Mouse (Mus musculus): ENCODE results near the gene Zswim8. TPM values are rescaled to one million over a fixed set of nuclear protein-coding genes. Genes with fewer than 3 reads are reported as not detected.

The Zswim8 gene
- polyA plus RNA-seq, 1 experiment from 2014 or later: 21.8 TPM

DNA sequence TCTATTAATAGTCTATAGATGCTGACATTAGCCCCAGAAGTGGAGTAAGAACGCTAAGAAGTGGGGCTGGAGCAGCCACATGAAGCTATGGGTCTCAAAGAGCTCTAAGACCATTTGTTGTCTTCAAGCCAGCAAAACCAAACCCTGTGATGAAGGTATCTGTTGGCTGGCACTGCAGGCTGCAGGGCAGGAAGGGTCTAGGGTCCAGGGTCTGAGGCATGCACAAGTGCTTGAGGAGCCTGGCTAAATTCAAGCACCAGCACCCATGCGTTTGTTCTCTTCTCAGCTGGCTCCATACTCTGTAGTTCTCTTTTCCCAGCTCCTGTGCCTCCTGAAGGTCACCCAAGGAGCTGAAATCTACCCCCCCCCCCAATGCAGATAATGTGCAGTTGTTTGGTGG lies 27.7 kb downstream of the Zswim8 start:
- Histone ChIP-seq H3K4me3 (ENCODE audit: low read length) (no peak overlapping the region), H3K36me3 (ENCODE audit: control insufficient read depth, insufficient read depth, low read length) (peaks cover under 1% of the 10 kb centered on the region), H3K4me2 (ENCODE audit: low read depth, low read length) (no peak overlapping the region), H3K9me3 (ENCODE audit: control insufficient read depth, low read length) (no peaks in the 10 kb centered on the region), H3K9ac (ENCODE audit: low read depth, low read length) (no peak overlapping the region), H3K27me3 (replicated peaks; ENCODE audit: control insufficient read depth, insufficient read depth, low read length) (no peaks in the 10 kb centered on the region), H3K27ac (ENCODE audit: low read length) (peak overlapping the region; percentile 68), H3K4me1 (ENCODE audit: control insufficient read depth, insufficient read depth, low read length) (peaks cover 30% of the 10 kb centered on the region)
- 64% methylated on average over 2 of the region's 2 CpGs for WGBS
- ATAC-seq: no peak

DNA sequence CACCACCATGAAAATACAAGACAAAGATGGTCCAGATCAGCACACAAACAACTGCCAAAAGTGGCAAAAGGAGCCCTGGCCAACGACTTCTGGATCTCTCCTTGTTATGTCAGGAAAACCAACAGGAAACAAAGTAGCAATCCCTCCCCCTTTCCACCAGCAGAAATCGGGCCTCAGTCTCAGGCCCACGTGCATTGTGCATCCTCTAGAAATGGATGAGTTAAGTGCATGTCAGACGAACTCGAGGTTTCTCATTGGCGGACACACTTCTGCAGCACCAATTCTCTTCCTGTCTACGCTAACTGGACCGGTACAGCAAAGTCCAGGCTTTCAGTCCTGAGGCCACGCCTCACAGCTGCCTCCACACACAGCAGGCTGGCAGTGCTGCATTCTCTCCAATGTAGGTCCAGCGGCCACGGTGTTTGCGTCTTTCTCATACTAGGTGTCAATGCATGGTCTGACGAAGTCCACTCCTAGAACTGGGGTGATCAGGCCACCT lies 28.6 kb downstream of the Zswim8 start:
- Histone ChIP-seq H3K9me3 (ENCODE audit: control insufficient read depth, low read length) (no peaks in the 10 kb centered on the region), H3K4me3 (ENCODE audit: low read length) (no peak overlapping the region), H3K4me2 (ENCODE audit: low read depth, low read length) (no peak overlapping the region), H3K4me1 (ENCODE audit: control insufficient read depth, insufficient read depth, low read length) (peaks cover 30% of the 10 kb centered on the region), H3K27ac (ENCODE audit: low read length) (peak overlapping the region; percentile 68; the same call in 1 of the 2 replicates), H3K36me3 (ENCODE audit: control insufficient read depth, insufficient read depth, low read length) (no peaks in the 10 kb centered on the region; the same call in 1 of the 2 replicates), H3K9ac (ENCODE audit: low read depth, low read length) (no peak overlapping the region), H3K27me3 (replicated peaks; ENCODE audit: control insufficient read depth, insufficient read depth, low read length) (no peaks in the 10 kb centered on the region)
- ATAC-seq: no peak
- 78% methylated on average over 13 of the region's 13 CpGs for whole genome bisulfite sequencing

GRCm38 (mm10) chr14:20737306-20737705 lies 30.0 kb downstream of the Zswim8 start:
- H3K4me3 ChIP-seq (ENCODE audit: low read length): no peak overlapping the region
- peaks cover 7% of the 10 kb centered on the region; the same call in 1 of the 2 replicates for H3K36me3 ChIP-seq (ENCODE audit: control insufficient read depth, insufficient read depth, low read length)
- ATAC-seq: peak; percentile 9; the same call in 1 of the 2 replicates
- 0 out of 2 replicates have a peak overlapping the region, but pooled peaks have one; percentile 11 for H3K9ac ChIP-seq (ENCODE audit: low read depth, low read length)
- H3K4me2 ChIP-seq (ENCODE audit: low read depth, low read length): no peak overlapping the region
- H3K27ac ChIP-seq (ENCODE audit: low read length): no peak overlapping the region
- no peaks in the 10 kb centered on the region for H3K9me3 ChIP-seq (ENCODE audit: control insufficient read depth, low read length)
- no peaks in the 10 kb centered on the region for H3K27me3 ChIP-seq (replicated peaks; ENCODE audit: control insufficient read depth, insufficient read depth, low read length)
- H3K4me1 ChIP-seq (ENCODE audit: control insufficient read depth, insufficient read depth, low read length): peaks cover 25% of the 10 kb centered on the region
- 34% methylated on average over 14 of the region's 14 CpGs for WGBS

- WGBS: 87% methylated on average over 8 of the region's 8 CpGs
- Histone ChIP-seq H3K27ac (ENCODE audit: low read length) (no peak overlapping the region), H3K9me3 (ENCODE audit: control insufficient read depth, low read length) (no peaks in the 10 kb centered on the region), H3K4me1 (ENCODE audit: control insufficient read depth, insufficient read depth, low read length) (peaks cover 19% of the 10 kb centered on the region), H3K4me3 (ENCODE audit: low read length) (no peak overlapping the region), H3K4me2 (ENCODE audit: low read depth, low read length) (no peak overlapping the region), H3K36me3 (ENCODE audit: control insufficient read depth, insufficient read depth, low read length) (peaks cover 7% of the 10 kb centered on the region; the same call in 1 of the 2 replicates), H3K9ac (ENCODE audit: low read depth, low read length) (no peak overlapping the region), H3K27me3 (replicated peaks; ENCODE audit: control insufficient read depth, insufficient read depth, low read length) (no peaks in the 10 kb centered on the region)
- no peak for ATAC-seq
These were observed 31.2 kb downstream of the Zswim8 start for GRCm38 (mm10) chr14:20738511-20738910.

GRCm38 (mm10) chr14:20741301-20741700 lies 33.9 kb downstream of the Zswim8 start:
- H3K4me2 ChIP-seq (ENCODE audit: low read depth, low read length): no peak overlapping the region
- no peaks in the 10 kb centered on the region for H3K27me3 ChIP-seq (replicated peaks; ENCODE audit: control insufficient read depth, insufficient read depth, low read length)
- H3K9ac ChIP-seq (ENCODE audit: low read depth, low read length): no peak overlapping the region
- no peak overlapping the region for H3K27ac ChIP-seq (ENCODE audit: low read length)
- 89% methylated on average over 9 of the region's 9 CpGs for WGBS
- H3K9me3 ChIP-seq (ENCODE audit: control insufficient read depth, low read length): no peaks in the 10 kb centered on the region
- H3K36me3 ChIP-seq (ENCODE audit: control insufficient read depth, insufficient read depth, low read length): peaks cover 7% of the 10 kb centered on the region; the same call in 1 of the 2 replicates
- H3K4me3 ChIP-seq (ENCODE audit: low read length): no peak overlapping the region
- H3K4me1 ChIP-seq (ENCODE audit: control insufficient read depth, insufficient read depth, low read length): peaks cover 6% of the 10 kb centered on the region
- no peak for ATAC-seq

GRCm38 (mm10) chr14:20743614-20744013 lies 36.3 kb downstream of the Zswim8 start:
- Histone ChIP-seq H3K36me3 (ENCODE audit: control insufficient read depth, insufficient read depth, low read length) (peaks cover 7% of the 10 kb centered on the region; the same call in 1 of the 2 replicates), H3K27me3 (replicated peaks; ENCODE audit: control insufficient read depth, insufficient read depth, low read length) (no peaks in the 10 kb centered on the region), H3K9me3 (ENCODE audit: control insufficient read depth, low read length) (no peaks in the 10 kb centered on the region), H3K9ac (ENCODE audit: low read depth, low read length) (no peak overlapping the region), H3K4me3 (ENCODE audit: low read length) (no peak overlapping the region), H3K4me1 (ENCODE audit: control insufficient read depth, insufficient read depth, low read length) (no peaks in the 10 kb centered on the region), H3K27ac (ENCODE audit: low read length) (no peak overlapping the region), H3K4me2 (ENCODE audit: low read depth, low read length) (no peak overlapping the region)
- no peak for ATAC-seq
- WGBS: 69% methylated on average over 3 of the region's 3 CpGs

GRCm38 (mm10) chr14:20746935-20747334 lies 39.6 kb downstream of the Zswim8 start:
- Histone ChIP-seq H3K4me2 (ENCODE audit: low read depth, low read length) (no peak overlapping the region), H3K27me3 (replicated peaks; ENCODE audit: control insufficient read depth, insufficient read depth, low read length) (no peaks in the 10 kb centered on the region), H3K27ac (ENCODE audit: low read length) (no peak overlapping the region), H3K4me3 (ENCODE audit: low read length) (no peak overlapping the region), H3K4me1 (ENCODE audit: control insufficient read depth, insufficient read depth, low read length) (peaks cover 2% of the 10 kb centered on the region), H3K36me3 (ENCODE audit: control insufficient read depth, insufficient read depth, low read length) (peaks cover 1% of the 10 kb centered on the region; the same call in 1 of the 2 replicates), H3K9me3 (ENCODE audit: control insufficient read depth, low read length) (no peaks in the 10 kb centered on the region), H3K9ac (ENCODE audit: low read depth, low read length) (no peak overlapping the region)
- no peak for ATAC-seq
- 71% methylated on average over 3 of the region's 3 CpGs for WGBS

DNA sequence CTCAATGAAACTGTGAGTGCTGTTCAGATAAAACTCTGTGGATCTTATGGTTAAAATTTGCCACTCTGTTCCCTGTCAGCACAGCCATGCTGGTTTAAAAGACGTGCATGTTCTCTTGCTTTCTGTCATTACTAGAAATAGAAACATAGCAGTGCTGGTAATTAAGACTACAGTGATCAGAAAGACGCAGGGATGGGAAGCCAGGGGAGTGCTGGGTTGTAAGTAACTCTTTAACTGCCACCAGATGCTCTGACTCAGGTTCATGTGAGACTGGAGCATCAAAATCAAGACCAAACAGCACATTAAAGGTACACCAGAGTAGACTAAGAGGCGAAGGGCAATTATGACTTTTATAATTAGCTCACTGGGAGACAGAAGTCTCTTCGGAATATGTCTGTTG lies 41.0 kb downstream of the Zswim8 start:
- no peak overlapping the region for H3K27ac ChIP-seq (ENCODE audit: low read length)
- H3K4me2 ChIP-seq (ENCODE audit: low read depth, low read length): no peak overlapping the region
- no peak overlapping the region for H3K9ac ChIP-seq (ENCODE audit: low read depth, low read length)
- H3K4me3 ChIP-seq (ENCODE audit: low read length): no peak overlapping the region
- no peaks in the 10 kb centered on the region for H3K27me3 ChIP-seq (replicated peaks; ENCODE audit: control insufficient read depth, insufficient read depth, low read length)
- WGBS: 68% methylated on average over 4 of the region's 4 CpGs
- H3K9me3 ChIP-seq (ENCODE audit: control insufficient read depth, low read length): no peaks in the 10 kb centered on the region
- peaks cover 2% of the 10 kb centered on the region for H3K4me1 ChIP-seq (ENCODE audit: control insufficient read depth, insufficient read depth, low read length)
- ATAC-seq: no peak
- H3K36me3 ChIP-seq (ENCODE audit: control insufficient read depth, insufficient read depth, low read length): no peaks in the 10 kb centered on the region; the same call in 1 of the 2 replicates

- peaks cover 2% of the 10 kb centered on the region for H3K4me1 ChIP-seq (ENCODE audit: control insufficient read depth, insufficient read depth, low read length)
- no peaks in the 10 kb centered on the region for H3K36me3 ChIP-seq (ENCODE audit: control insufficient read depth, insufficient read depth, low read length)
- 73% methylated on average over 4 of the region's 4 CpGs for WGBS
- no peak overlapping the region for H3K9ac ChIP-seq (ENCODE audit: low read depth, low read length)
- no peak overlapping the region for H3K4me2 ChIP-seq (ENCODE audit: low read depth, low read length)
- H3K27ac ChIP-seq (ENCODE audit: low read length): peak overlapping the region; percentile 67; the same call in 1 of the 2 replicates
- no peak overlapping the region for H3K4me3 ChIP-seq (ENCODE audit: low read length)
- no peaks in the 10 kb centered on the region for H3K9me3 ChIP-seq (ENCODE audit: control insufficient read depth, low read length)
- H3K27me3 ChIP-seq (replicated peaks; ENCODE audit: control insufficient read depth, insufficient read depth, low read length): no peaks in the 10 kb centered on the region
- ATAC-seq: peak; percentile 55
These were observed 42.2 kb downstream of the Zswim8 start for GRCm38 (mm10) chr14:20749494-20750051.
